Mouse (Mus musculus): ENCODE results near the gene Adamtsl2.

Gene Adamtsl2

GRCm38 (mm10) chr2:27075485-27075884 lies 3.7 kb upstream of the Adamtsl2 start:
- no peak for DNase-seq (ENCODE audit: low read depth, low spot score)

GRCm38 (mm10) chr2:27077655-27078244 lies 1.4 kb upstream of the Adamtsl2 start:
- DNase-seq (ENCODE audit: low read depth, low spot score) = no peak

- no peak for DNase-seq (ENCODE audit: low read depth, low spot score)
Measured at GRCm38 (mm10) chr2:27078312-27078711, 867 bp upstream of the Adamtsl2 start.

- peak; percentile 52 for DNase-seq (ENCODE audit: low read depth, low spot score)
Measured at GRCm38 (mm10) chr2:27079649-27080048, 470 bp downstream of the Adamtsl2 start.

- DNase-seq (ENCODE audit: low read depth, low spot score) = no peak
Measured at GRCm38 (mm10) chr2:27083761-27084475, 4.7 kb downstream of the Adamtsl2 start.

GRCm38 (mm10) chr2:27084963-27085362 lies 5.8 kb downstream of the Adamtsl2 start:
- no peak for DNase-seq (ENCODE audit: low read depth, low spot score)

GRCm38 (mm10) chr2:27085801-27086200 lies 6.6 kb downstream of the Adamtsl2 start:
- no peak for DNase-seq (ENCODE audit: low read depth, low spot score)

GRCm38 (mm10) chr2:27086483-27087010 lies 7.4 kb downstream of the Adamtsl2 start:
- no peak for DNase-seq (ENCODE audit: low read depth, low spot score)

- DNase-seq (ENCODE audit: low read depth, low spot score) = no peak
Measured at GRCm38 (mm10) chr2:27087581-27087980, 8.4 kb downstream of the Adamtsl2 start.

GRCm38 (mm10) chr2:27088071-27088644 lies 9.0 kb downstream of the Adamtsl2 start:
- no peak for DNase-seq (ENCODE audit: low read depth, low spot score)

- DNase-seq (ENCODE audit: low read depth, low spot score) = no peak
Measured at GRCm38 (mm10) chr2:27088700-27089099, 9.5 kb downstream of the Adamtsl2 start.

GRCm38 (mm10) chr2:27089238-27089637 lies 10.1 kb downstream of the Adamtsl2 start:
- no peak for DNase-seq (ENCODE audit: low read depth, low spot score)

- DNase-seq (ENCODE audit: low read depth, low spot score) = no peak
Measured at GRCm38 (mm10) chr2:27095178-27095577, 16.0 kb downstream of the Adamtsl2 start.

GRCm38 (mm10) chr2:27096341-27096981 lies 17.3 kb downstream of the Adamtsl2 start:
- no peak for DNase-seq (ENCODE audit: low read depth, low spot score)

- DNase-seq (ENCODE audit: low read depth, low spot score) = no peak
Measured at GRCm38 (mm10) chr2:27097241-27097656, 18.1 kb downstream of the Adamtsl2 start.

GRCm38 (mm10) chr2:27097776-27098175 lies 18.6 kb downstream of the Adamtsl2 start:
- DNase-seq (ENCODE audit: low read depth, low spot score) = peak; percentile 50

- no peak for DNase-seq (ENCODE audit: low read depth, low spot score)
Measured at GRCm38 (mm10) chr2:27103554-27103953, 24.4 kb downstream of the Adamtsl2 start.

- no peak for DNase-seq (ENCODE audit: low read depth, low spot score)
Measured at GRCm38 (mm10) chr2:27106816-27107215, 27.6 kb downstream of the Adamtsl2 start.

GRCm38 (mm10) chr2:27108144-27108543 lies 29.0 kb downstream of the Adamtsl2 start:
- no peak for DNase-seq (ENCODE audit: low read depth, low spot score)

GRCm38 (mm10) chr2:27109052-27109451 lies 29.9 kb downstream of the Adamtsl2 start:
- DNase-seq (ENCODE audit: low read depth, low spot score) = no peak

GRCm38 (mm10) chr2:27112585-27112984 lies 33.4 kb downstream of the Adamtsl2 start:
- DNase-seq (ENCODE audit: low read depth, low spot score) = no peak

GRCm38 (mm10) chr2:27114169-27114568 lies 35.0 kb downstream of the Adamtsl2 start:
- no peak for DNase-seq (ENCODE audit: low read depth, low spot score)
